Mouse (Mus musculus): ENCODE results near the gene Tsc2. TPM values are rescaled to one million over a fixed set of nuclear protein-coding genes. Genes with fewer than 3 reads are reported as not detected.

The Tsc2 gene
- total RNA-seq, 4 experiments from 2014 or later = 123 to 148 (median 137) TPM

DNA sequence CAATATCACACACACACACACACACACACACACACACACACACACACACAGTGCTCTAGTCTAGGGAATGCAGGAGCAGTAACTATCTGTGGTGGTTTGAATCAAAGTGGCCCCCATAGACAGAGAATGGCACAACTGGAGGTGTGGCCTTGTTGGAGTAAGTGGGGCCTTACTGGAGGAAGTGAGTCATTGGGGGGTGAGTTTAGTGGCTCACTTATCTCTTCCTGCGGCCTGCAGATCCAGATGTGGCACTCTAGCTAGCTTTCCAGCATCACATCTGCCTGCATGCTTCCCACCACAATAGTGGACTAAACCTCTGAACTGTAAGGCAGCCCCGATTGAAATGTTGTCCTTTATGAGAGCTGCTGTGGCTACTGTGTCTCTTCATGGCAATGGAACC, 21.7 kb downstream of the Tsc2 start:
- DNase-seq (ENCODE audit: low spot score in 2 of 2) = no peak

DNA sequence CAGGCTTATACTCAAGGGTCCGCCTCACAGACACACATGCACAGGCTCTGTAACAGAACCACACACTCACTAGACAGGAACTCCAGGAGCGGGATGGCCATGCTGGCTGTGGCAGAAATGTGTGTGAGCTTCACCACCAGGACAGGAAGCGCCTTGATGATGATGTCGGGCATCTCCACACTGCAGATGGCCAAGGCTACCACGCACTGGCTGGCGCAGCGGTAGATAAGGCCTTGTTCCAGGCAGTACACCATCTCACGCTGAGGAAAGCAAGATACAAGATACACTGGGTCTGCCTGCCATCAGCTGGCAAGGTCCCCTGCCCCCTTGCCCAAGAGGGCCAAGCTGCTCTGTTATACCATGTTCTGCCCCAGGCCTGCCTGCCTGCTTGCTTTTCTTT, 23.6 kb downstream of the Tsc2 start:
- no peak for DNase-seq (ENCODE audit: low spot score in 2 of 2)

DNA sequence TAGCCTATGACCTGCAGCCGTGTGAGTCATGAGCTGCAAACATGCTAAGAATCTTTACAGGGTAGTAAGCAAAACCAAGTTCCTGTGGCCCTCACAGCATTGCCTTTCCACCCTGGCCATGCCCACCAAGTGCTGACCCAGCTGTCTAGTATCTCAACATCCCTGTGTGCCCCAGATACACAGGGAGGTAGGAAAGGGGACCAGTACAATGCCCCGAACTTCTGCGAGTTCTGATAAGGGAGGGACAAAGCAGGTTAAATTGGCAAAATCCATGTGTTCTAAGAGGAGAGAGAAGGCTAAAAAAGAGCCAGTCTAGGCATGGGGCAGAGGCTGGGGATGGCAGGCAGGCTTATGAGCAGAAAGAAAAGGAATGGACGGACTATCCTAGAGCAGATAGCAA, 24.1 kb downstream of the Tsc2 start:
- DNase-seq (ENCODE audit: low spot score in 2 of 2) = no peak

DNA sequence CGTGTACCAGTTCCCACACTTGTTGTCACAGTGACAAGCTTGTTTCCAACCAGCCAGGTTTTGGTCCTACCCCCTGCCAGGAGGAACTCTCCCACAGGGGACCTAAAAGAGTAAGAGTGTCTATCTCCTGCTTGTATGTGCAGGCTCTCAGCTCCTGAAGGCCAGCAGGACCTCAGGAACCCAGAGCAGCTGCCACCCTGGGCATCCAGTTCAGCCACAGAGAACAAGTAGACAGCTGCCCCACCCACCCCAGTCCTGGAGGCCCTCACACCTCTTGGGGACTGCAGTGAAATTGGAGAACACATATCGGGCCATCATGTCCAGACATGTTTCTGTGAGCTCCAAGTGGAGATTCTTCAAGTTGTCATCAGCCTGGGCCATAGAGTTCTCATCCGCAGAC, 27.9 kb downstream of the Tsc2 start:
- DNase-seq (ENCODE audit: low spot score in 2 of 2) = no peak

DNA sequence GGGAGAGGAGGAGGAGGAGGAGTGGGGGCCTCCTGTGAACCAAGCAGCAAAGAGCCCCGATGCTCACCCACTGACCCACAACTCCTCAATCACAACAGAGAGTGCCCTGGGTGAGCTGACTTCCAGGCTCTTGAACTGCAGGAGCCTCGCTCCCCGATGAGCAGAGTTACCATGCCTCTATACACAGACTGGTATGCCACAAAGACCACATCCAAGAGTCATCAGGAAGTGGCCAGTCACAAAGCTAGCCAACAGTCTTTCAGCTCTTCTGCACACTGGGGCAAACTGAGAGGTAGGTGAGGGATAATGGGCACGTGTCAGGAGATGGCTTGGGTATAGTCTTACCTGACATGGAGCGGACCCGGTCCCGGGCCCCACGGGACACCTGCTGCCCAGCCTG, 28.5 kb downstream of the Tsc2 start:
- DNase-seq (ENCODE audit: low spot score in 2 of 2) = no peak

DNA sequence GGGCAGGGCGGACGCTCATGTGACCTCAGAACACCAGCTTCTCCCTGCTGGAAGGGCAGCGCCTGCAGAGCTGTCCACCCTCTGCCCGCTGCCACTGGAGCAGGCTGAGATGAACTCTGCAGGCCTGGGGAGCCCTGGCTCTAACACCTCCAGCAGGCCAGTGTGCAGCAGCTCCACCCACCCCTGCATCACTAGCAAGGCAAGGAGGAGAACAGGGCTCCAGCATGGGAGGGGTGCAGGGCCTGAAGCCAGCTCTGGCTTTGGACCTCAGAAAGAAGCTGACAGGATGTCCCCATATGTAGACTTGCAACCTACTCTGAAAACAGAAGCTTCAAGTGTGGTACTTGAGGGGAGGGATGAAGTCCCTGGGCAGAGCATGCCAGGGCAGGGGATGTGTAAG, 31.9 kb downstream of the Tsc2 start:
- no peak for DNase-seq (ENCODE audit: low spot score in 2 of 2)

DNA sequence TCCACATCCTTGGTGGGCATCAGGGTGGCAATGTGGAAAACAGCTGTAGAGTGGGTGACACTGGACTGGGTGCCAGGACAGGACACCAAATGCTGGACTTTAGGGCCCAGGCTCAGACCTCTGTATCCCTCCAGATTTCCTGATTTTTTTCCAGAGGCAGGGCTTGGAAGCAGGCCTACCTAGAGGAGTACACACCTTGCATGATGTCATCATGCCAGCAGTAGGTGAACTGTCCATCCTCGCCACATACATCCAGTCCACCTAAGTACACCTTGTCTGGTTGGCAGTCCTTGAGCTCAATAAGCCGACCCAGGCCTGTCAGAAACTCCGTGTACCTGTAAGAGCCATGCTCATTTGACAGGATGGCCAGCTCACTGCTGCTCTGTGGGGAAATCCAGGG, 34.4 kb downstream of the Tsc2 start:
- DNase-seq (ENCODE audit: low spot score in 2 of 2) = no peak

DNA sequence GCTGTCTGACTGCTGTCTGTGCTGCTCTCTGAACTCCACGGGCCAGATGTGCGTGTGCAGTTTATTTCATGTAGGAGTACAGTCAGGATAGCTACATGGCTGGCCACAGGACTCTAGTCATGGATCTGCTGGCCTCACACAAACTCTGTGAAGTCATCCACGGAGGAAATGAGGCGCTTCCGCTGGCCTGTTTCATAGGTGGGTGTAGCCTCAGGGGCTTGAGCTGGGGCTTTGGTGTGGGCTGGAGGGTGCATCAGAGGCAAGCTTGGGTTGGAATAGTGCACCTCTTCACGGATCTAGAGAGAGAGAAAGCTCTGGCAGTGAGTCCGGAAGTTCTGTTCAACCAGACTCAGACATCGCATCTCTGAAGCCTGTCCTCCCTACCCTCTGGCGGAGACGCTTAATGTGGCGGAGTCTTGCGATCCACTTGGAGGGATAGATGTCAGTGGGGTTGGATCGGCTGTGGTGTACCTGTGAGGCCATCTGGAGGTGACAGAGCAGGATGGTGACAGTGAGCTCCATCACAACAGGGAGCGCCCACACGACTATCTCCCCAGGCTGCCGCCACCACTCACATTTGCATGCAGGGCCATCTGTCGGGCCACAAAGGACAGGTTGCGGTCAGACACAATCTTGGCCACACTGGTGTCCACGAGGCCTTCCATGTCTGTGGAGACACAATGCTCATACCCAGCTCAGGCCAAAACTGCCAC, 35.8 kb downstream of the Tsc2 start:
- DNase-seq (ENCODE audit: low spot score in 2 of 2) = no peak

DNA sequence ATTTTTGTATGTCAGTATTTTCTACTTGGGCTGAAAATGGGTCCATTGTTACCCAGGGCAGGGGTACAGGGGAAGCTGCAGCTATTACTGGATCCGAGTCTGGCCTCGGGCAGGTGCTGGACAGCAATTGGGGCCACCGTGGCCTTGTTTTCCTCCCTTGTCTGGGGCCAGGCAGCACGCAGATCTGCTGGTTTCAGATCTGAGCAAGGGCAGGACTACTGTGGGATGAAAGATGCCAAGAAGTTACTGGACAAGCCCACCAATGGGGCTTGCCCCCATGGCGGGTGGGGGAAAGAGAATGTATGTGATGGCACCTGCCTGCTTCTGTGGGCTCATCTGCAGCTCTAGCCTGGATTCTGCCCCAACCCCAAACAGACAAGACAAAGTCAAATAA, 36.4 kb downstream of the Tsc2 start:
- no peak for DNase-seq (ENCODE audit: low spot score in 2 of 2)

DNA sequence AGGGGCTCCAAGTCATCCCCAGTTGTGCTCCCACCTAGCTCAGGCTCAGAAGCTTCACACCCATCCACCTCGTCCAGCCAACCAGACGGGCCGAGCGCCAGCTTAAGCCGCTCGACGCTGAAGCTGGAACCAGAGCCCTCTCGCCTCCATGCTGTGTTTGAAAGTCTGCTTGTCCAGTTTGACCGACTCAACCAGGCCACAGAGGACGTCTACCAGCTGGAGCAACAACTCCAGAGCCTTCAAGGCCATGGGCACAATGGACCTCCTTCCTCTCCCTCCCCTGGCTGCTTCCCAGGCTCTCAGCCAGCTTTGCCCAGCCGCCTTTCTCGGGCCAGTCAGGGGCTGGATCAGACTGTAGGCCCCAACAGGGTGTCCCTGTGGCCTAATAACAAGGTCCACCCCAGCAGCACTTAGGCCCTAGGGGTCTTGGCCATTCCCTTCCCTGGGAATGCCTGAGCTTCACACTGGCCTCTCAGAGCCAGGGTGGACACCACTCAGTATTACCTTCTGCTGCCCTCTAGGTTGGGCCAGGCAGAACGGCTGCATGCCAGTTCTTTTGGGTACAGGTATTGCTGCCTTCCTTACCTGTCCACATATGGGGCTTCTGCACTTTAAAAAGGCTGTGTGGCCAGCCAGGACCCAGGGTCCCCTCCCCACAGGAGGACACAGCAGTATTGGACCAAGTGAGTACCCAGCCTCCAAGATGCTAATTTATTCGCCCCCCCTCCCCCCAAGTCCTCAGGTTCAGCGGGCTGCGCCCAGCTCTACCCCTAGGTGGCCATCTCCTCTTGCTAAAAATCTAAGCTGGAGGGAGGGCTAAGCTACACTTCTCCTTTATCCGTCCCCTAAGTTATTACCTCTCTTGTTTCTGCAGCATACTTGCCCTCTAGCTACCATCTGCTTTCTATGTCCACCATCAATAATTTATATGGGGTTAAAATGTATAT, 37.0 kb downstream of the Tsc2 start:
- DNase-seq (ENCODE audit: low spot score in 2 of 2) = no peak

DNA sequence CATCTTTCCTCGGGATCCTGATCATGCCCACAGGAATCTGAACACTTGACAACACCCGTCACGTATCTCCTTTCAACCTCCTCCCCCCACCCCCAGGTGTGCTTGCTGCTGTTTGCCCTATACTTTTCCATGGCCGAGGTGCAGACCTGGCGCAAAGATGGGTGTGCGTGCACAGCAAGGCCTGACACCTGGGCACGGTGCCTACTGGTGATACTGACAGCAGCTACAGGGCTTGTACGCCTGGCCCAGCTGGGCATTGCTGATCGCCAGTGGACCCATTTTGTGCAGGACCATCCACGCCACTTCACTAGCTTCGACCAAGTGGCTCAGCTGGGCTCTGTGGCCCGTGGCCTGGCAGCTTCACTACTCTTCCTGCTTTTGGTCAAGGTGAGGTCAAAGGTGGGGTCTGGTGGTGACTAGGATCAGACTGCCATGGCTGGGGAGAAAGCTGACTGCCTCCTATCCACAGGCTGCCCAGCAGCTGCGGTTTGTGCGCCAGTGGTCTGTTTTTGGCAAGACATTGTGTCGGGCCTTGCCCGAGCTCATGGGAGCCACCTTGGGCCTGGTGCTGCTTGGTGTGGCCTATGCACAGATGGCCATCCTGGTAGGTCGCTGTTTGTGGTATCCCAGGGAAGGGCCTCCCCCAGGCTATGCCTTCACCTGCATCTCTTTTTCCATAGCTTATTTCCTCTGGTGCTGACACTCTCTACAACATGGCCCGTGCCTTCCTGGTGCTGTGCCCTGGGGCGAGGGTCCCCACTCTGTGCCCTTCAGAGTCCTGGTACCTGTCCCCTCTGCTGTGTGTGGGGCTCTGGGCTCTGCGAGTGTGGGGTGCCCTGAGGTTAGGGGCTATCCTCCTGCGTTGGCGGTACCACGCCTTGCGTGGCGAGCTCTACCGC, 38.2 kb downstream of the Tsc2 start:
- DNase-seq (ENCODE audit: low spot score in 2 of 2) = no peak

DNA sequence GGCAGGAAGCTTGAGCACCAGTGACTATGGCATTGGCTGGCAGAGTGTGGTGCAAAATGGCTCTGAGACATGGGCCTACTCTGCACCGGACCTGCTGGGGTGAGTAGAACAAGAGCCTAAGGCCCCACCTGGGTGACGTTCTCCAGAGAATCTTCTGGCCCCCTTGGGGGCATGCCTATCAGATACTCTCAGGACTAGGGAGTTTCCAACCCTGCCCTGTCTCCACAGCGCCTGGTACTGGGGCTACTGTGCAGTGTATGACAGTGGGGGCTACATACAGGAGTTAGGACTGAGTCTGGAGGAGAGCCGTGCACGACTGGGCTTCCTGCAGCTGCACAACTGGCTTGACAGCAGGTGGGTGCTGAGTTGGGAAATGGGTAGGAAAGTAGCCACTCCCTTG, 39.2 kb downstream of the Tsc2 start:
- DNase-seq (ENCODE audit: low spot score in 2 of 2) = no peak

DNA sequence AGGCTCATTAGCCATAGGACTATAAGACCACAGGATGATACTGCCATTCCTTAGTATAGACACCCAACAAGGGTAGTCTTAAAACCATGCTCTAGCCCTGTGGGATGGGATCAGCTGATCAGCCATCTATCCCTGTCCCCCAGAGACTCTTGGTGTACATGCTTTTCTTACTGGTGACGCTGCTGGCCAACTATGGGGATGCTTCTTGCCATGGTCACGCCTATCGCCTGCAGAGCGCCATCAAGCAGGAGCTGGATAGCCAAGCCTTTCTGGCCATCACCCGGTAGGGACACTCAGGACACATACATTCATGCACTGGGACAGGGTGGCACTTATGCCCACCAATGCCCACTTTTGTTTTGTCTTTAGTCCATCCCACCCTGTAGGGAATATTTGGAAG, 40.7 kb downstream of the Tsc2 start:
- DNase-seq (ENCODE audit: low spot score in 2 of 2) = no peak

DNA sequence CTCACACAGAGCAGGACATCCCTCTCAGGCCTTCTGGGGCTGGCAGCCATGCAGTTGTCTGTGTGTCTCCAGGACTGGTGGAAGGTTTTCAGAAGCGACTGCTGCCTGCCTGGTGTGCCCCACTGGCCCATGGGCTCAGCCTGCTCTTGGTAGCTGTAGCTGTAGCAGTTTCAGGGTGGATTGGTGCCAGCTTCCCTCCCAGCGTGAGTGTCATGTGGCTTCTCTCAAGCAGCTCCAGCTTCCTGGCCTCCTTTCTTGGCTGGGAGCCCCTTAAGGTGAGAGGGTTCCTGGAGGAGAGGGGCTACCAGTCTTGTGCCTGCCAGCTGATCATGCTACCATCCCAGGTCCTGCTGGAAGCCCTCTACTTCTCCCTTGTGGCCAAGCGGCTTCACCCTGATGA, 41.5 kb downstream of the Tsc2 start:
- DNase-seq (ENCODE audit: low spot score in 2 of 2) = no peak

DNA sequence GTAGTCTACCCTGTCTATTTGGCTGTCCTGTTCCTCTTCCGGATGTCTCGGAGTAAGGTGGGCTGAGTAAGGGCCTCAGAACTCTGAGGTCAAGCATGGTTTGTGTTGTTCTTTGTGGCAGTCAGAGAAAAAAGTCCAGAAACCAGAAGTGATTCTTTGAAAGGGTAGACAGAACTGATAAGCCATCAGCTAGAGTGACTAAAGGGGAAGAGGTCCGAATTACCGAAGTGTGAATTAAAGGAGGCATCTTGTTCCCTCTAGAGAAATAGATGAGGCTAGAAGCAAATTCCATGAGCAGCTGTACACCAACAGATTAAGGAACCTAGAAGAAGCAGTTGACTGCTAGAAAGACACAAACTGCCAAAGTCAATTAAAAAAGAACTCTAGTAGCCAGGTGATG, 45.9 kb downstream of the Tsc2 start:
- DNase-seq (ENCODE audit: low spot score in 2 of 2) = no peak

DNA sequence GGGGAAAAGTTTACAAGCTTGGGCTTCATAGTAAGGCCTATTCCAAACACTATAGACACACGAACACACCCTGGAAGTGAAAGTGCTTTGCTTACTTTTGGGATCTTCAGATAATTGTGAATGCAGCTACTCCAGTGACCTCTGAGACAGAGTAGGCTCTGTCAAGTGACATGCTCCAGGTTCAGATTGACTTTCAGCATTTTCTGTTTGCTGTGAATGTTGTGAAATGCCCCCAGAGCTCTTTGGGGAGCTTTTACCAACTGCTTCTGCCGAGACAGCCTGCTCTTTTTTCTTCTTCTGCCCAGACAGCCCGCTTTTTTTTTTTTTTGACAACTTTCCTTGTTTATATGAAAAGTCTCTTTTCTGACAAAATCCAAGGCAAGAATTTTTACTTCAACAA, 47.9 kb downstream of the Tsc2 start:
- no peak for DNase-seq (ENCODE audit: low spot score in 2 of 2)

DNA sequence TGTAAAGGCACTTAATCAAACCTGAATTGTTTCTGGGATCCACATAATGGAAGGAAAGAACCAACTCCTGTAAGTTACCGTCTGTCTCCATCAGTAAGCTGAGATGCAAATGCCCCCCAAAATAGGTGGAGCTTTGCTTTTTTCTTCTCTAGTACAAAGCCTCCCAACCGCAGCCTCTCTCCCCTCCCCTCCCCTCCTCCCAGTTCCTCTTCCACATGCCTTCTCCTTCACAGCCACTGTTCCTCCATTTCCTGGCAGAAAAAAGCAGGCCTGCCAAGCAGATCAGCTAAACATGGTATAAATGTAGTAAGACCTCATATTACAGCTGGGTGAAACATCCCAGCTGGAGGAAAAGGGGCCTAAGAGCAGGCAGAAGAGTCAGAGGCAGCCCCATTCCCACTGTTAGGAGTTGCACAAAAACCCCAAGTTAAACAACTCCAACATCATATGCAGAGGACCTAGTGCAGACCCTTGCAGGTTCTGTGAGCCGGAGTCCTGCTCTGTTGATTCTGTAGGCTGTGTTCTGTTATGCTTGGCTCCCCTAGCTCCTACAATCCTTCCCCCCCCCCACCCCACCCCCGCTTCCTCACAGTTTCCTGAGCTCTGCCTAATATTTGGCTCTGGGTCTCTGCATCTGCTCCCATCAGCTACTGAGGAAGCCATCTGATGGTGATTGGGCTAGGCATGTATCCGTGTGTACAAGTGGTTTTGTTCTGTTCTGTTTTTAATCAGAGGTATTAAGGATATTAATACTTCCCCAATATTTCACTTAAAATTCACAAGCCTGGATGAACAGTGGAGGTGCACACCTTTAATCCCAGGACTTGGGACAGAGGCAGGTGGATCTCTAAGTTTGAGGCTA, 48.6 kb downstream of the Tsc2 start:
- no peak for DNase-seq (ENCODE audit: low spot score in 2 of 2)

DNA sequence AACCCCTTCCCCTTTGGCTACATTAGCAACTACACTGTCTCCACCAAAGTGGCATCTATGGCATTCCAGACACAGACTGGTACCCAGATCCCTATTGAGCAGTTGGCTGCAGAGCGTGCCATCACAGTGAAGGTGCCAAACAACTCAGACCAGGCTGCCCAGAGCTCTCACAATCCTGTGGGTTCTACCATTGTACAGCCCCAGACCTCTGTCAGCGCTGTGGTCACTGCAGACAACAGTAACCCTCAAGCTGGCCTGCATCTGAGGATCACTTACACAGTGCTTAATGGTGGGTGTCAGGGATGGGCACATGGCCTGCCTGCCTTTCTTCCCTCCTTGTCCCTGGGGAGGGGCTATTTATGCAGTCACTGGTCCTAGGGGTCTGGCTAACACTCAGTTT, 52.1 kb downstream of the Tsc2 start:
- no peak for DNase-seq (ENCODE audit: low spot score in 2 of 2)

DNA sequence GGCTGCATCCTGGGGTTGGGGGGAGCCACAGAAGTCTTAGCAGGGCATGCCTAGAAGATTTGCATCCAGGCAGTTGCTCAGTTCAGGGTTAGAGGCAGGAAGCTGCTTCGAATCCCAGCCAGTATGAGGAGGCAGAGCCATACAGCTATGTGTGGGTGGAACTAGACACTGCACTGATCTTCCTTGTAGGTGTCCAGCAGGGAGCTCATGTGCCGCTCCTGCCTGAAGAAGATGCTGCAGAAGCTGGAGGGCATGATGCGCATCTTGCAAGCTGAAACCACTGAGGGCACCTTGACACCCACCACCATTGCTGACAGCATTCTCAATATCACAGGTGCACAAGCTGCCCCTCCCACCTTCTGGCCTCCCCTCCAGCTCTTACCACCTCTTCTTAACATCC, 52.9 kb downstream of the Tsc2 start:
- no peak for DNase-seq (ENCODE audit: low spot score in 2 of 2)

DNA sequence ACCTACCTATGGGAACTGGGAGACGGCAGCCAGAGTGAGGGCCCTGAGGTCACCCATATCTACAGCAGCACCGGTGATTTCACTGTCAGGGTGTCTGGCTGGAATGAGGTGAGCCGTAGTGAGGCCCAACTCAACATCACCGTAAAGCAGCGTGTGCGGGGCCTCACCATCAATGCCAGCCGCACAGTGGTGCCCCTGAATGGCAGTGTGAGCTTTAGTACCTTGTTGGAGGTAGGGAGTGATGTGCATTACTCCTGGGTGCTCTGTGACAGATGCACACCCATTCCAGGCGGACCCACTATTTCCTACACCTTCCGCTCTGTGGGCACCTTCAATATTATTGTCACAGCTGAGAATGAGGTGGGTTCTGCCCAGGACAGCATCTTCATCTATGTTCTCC, 58.6 kb downstream of the Tsc2 start:
- DNase-seq (ENCODE audit: low spot score in 2 of 2) = no peak

DNA sequence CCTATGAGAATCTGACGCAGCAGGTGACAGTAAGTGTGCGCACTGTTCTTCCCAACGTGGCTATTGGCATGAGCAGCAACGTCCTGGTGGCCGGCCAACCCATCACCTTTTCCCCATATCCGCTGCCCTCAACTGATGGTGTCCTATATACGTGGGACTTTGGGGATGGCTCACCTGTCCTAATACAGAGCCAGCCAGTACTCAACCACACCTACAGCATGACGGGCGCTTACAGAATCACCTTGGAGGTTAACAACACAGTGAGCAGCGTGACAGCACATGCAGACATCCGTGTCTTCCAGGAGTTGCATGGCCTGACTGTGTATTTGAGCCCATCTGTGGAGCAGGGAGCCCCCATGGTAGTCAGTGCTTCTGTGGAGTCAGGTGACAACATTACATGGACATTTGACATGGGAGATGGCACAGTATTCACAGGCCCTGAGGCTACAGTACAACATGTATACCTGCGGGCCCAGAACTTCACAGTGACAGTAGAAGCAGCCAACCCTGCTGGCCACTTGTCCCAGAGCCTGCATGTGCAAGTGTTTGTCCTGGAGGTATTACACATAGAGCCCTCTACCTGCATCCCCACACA, 59.7 kb downstream of the Tsc2 start:
- no peak for DNase-seq (ENCODE audit: low spot score in 2 of 2)

Measured in left cerebral cortex, adult 8-10 months (tissue).